Mouse (Mus musculus): ENCODE data around the gene Xrcc1. TPM values are rescaled to one million over a fixed set of nuclear protein-coding genes. Genes with fewer than 3 reads are reported as not detected.
A peak's percentile ranks its signal among the peaks of the same experiment; 100 is the strongest.

Xrcc1 gene
- total RNA-seq, 2 experiments from 2014 or later: 16.5 to 18.5 TPM

- DNase-seq: no peak
- intact Hi-C loops (cut with DNase I; ENCODE audit: low total_unique reads): no loop called here
Measured at GRCm38 (mm10) chr7:24524978-24525377, 21.1 kb upstream of the Xrcc1 start.

- no peak for DNase-seq
- intact Hi-C loops (cut with DNase I; ENCODE audit: low total_unique reads): no loop called here
Measured at GRCm38 (mm10) chr7:24525686-24526420, 20.2 kb upstream of the Xrcc1 start.

GRCm38 (mm10) chr7:24528861-24529260 lies 17.2 kb upstream of the Xrcc1 start:
- no peak for DNase-seq
- intact Hi-C loops (cut with DNase I; ENCODE audit: low total_unique reads): no loop called here

DNA sequence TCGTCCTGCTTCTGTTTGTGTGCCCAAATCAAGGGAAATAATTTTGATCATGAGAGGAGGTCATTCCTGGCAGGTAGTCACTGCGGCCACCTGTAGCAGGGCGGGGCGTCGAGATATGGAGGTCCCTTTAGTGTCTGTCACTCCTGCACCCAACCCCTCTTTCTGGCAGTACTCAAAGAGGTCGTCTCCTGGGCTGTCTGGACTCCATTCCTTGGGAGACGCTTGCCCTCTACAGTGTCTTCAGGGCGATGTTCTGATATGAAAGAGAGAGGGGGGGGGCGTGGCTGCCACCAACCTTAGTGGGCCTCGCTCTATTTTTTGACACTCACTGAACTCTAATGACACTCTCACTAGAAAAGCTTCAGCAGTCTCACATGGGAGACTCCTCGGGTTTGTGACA lies 16.5 kb upstream of the Xrcc1 start:
- intact Hi-C loops (cut with DNase I; ENCODE audit: low total_unique reads): no loop called here
- DNase-seq: no peak

GRCm38 (mm10) chr7:24530062-24530931 lies 15.8 kb upstream of the Xrcc1 start, which contains the start of gene Irgq:
Irgq (plus strand) TSS chr7:24530689.
- intact Hi-C loops (cut with DNase I; ENCODE audit: low total_unique reads): no loop called here

DNA sequence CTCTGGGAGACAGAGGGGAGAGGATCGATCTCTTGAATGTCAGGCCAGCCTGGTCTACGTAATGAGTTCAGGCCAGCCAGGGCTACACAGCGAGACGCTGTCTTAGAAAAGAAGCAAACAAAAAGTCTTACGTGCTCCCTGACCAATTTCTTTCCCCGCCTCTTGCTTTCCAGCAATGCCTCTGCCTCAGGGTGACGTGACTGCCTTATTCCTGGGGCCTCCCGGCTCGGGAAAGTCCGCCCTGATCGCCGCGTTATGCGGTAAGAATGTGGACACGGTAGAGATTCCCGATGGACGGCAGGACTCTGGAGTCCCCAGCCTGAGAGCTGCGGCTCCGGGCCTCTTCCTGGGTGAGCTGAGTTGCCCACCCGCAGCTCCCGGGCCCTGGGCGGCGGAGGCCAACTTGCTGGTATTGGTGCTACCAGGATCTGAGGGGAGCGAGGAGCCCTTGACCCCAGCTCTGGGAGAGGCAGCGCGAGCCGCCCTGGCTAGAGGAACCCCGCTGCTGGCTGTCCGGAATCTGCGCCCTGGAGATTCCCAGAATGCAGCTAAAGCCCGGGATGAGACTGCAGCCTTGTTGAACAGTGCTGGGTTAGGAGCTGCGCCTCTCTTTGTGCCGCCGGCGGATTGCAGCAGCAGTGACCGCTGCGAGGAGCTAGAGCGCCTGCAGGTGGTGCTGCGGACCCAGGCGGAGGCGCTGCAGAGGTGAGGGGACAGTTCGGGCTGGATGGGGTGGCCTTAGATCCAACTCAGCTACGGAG lies 14.7 kb upstream of the Xrcc1 start:
- intact Hi-C loops (cut with DNase I; ENCODE audit: low total_unique reads): no loop called here
- peak; percentile 82 for DNase-seq

More at GRCm38 (mm10) chr7:24530062-24530931, 15.8 kb upstream of the Xrcc1 start, which contains the start of gene Irgq:
- peak; percentile 98 for DNase-seq

DNA sequence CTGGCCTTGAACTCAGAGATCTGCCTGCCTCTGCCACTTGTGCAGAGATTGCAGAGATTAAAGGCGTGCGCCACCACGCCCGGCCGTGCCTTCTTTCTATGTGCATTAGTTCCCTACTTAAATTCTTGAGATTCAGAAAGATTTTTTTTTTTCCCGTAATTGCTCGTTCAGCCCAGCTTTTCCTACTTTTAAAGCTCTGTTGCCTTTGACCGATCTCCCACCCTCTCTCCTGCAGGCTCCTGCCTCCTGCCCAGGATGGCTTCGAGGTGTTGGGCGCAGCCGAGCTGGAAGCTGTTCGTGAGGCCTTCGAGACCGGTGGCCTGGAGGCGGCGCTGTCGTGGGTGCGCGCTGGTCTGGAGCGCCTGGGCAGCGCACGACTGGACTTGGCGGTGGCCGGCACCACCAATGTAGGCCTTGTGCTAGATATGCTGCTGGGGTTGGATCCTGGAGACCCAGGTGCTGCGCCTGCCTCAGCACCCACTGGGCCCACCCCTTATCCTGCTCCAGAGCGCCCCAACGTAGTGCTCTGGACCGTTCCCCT lies 13.0 kb upstream of the Xrcc1 start:
- intact Hi-C loops (cut with DNase I; ENCODE audit: low total_unique reads): no loop called here
- DNase-seq: no peak

GRCm38 (mm10) chr7:24533806-24534205 lies 12.3 kb upstream of the Xrcc1 start:
- DNase-seq: no peak
- intact Hi-C loops (cut with DNase I; ENCODE audit: low total_unique reads): no loop called here

DNA sequence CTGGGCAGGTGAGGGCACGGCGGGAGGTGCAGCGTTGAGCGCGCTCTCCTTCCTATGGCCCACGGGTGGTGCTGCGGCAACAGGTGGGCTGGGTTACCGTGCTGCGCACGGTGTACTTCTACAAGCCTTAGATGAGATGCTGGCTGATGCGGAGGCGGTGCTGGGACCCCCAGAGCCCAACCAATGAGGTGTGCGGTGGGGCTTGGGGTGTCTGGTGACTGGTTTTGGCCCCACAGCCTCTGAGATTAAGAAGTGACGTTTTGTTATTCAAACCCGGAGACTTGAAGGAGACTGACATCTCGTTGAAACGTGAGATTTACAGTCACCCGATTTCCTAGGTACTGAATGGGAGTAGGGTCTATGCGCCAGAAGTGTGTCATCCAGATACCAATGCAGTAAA lies 11.8 kb upstream of the Xrcc1 start:
- intact Hi-C loops (cut with DNase I; ENCODE audit: low total_unique reads): no loop called here

DNA sequence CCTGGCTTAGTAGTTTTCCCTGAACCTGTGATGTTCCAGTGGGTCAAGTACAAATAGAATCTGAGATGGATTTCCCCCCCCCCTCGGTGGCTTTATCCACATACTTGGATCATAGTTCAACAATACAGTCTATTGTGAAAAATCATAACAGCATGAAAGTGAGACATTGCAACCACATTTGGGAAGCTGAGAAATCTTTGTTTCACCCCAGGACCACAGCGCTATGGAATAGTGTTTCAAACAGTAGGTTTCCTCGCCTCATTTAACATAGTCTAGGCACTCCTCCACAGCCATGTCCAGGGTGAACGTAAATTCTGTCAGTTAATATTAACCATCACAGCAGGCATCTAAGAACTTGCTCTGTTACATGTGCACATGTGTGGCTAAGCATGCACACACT lies 9.0 kb upstream of the Xrcc1 start:
- no peak for DNase-seq
- intact Hi-C loops (cut with DNase I; ENCODE audit: low total_unique reads): no loop called here

More for the DNA sequence above, 11.8 kb upstream of the Xrcc1 start:
- no peak for DNase-seq

DNA sequence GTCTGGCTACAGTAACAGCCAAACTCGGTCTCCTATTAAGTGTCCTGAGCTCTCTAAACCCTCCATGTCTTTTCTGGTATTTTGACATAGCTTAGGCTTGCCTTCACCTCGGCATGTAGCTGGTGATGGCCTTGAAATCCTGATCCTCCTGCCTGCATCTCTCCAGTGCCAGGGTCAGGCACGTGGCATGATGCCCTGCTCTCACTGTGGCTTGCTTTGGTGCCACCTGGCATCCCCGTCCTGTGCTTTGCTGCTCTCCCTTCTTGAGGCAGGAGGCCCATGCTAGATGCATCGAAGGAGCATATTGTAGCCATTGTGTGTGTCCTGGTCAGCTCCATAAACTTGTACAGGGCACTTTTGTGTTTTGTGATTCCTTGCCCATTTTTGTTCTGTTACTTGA lies 8.5 kb upstream of the Xrcc1 start:
- intact Hi-C loops (cut with DNase I; ENCODE audit: low total_unique reads): no loop called here
- DNase-seq: peak; percentile 38

DNA sequence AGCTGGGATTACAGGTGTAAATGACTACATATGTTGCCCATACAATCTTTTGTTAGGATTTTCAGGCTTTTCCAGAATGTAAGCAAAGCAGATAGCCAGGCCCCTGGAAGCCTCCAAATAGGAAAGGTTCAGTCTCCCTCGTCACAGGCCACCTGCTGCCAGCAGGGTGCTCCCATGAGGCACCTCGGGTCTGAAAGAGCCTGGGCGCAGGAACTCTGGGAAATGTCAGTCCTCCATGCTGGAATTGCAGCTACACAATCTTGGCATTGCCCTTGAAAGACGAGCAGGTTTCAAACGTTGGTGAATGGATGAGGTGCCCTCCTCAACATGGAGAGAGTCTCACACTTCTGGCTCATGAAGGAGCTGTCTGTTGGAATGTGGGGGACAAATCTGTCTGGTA lies 7.9 kb upstream of the Xrcc1 start:
- no peak for DNase-seq

GRCm38 (mm10) chr7:24538701-24539100 lies 7.4 kb upstream of the Xrcc1 start:
- DNase-seq: no peak
- intact Hi-C loops (cut with DNase I; ENCODE audit: low total_unique reads): no loop called here

More for the DNA sequence above, 7.9 kb upstream of the Xrcc1 start:
- intact Hi-C loops (cut with DNase I; ENCODE audit: low total_unique reads): no loop called here

GRCm38 (mm10) chr7:24539686-24540085 lies 6.4 kb upstream of the Xrcc1 start:
- intact Hi-C loops (cut with DNase I; ENCODE audit: low total_unique reads): no loop called here
- no peak for DNase-seq

DNA sequence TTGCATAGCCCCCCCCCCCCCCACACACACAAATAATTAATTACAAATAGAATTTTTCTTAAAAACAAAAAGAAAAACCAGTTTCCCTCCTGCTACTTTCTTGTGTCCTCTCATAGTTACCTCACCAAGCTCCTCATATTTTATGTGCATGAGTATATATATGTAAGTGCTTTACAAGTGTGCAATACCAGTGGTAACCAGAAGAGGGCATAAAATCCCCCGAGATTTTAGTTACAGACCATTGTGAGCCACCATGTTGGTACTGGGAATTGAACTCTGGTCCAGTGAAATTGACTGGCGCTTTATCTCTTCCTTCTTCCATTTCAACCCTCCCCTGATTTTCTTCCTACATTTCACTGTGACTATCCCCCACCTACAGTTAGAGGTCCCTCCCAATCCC lies 1.6 kb upstream of the Xrcc1 start:
- intact Hi-C loops (cut with DNase I; ENCODE audit: low total_unique reads): no loop called here
- DNase-seq: no peak

GRCm38 (mm10) chr7:24546634-24547389 lies 723 bp downstream of the Xrcc1 start:
- peak; percentile 100 for DNase-seq
- intact Hi-C loops (cut with DNase I; ENCODE audit: low total_unique reads): no loop called here

GRCm38 (mm10) chr7:24547534-24548036 lies 1.5 kb downstream of the Xrcc1 start:
- no peak for DNase-seq
- intact Hi-C loops (cut with DNase I; ENCODE audit: low total_unique reads): no loop called here

DNA sequence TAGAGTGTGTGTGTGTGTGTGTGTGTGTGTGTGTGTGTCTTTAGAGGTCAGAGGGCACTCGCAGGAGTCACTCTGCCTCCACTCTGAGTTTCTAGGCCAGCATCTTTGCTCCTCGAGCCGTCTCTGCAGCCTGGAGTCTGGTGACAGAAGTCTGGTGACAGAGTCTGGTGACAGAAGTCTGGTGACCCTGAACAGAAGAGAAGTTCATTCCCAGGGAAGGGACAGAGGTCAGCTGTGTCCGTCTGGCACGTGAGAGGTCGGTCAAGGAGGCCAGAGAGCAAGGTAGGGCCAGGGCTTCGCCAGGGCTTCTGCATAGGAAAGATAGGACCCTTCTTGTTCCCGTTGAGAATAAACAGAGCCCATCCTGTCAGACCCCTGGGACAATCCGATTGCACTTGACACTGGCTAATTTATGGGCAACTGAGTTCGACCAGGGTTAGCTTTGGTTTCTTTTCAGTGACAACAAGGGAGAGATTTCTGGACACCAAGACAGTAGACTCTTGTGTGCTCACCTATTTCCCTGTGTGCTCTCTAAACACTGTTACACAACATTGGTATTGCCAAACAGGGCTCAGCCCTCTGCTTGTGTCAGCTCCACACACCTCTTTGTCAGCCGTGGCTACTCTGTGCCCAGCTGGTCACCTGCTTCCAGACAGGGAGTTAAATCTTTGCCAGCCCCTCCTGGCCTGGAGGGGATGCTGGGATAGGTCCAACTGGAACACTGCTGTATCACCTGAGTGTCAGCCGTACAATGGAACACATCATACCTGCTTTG lies 6.1 kb downstream of the Xrcc1 start:
- intact Hi-C loops (cut with DNase I; ENCODE audit: low total_unique reads): no loop called here

More for the DNA sequence above, 6.1 kb downstream of the Xrcc1 start:
- DNase-seq: no peak

Data from gastrocnemius, postnatal 14 days (tissue).